Mouse (Mus musculus): ENCODE measurements at regions not wholly inside any gene's neighbourhood (a gene's known extent, or its start where the extent isn't known, plus 50 kb on each side); places are given as distances from the start of the nearest gene placed in this dataset.
"Not testable (repeated sequence)": the region's sequence is repeated elsewhere in the genome, so short reads cannot be mapped to it uniquely, and the experiment has no call there.

- no peak for DNase-seq (ENCODE audit: low spot score in 2 of 2)
Observed at GRCm38 (mm10) chr13:81008864-81009766, 125.9 kb downstream of the Arrdc3 start.

- no peak for DNase-seq (ENCODE audit: low spot score in 2 of 2)
Observed at GRCm38 (mm10) chr13:81013953-81014352, 130.8 kb downstream of the Arrdc3 start.

DNA sequence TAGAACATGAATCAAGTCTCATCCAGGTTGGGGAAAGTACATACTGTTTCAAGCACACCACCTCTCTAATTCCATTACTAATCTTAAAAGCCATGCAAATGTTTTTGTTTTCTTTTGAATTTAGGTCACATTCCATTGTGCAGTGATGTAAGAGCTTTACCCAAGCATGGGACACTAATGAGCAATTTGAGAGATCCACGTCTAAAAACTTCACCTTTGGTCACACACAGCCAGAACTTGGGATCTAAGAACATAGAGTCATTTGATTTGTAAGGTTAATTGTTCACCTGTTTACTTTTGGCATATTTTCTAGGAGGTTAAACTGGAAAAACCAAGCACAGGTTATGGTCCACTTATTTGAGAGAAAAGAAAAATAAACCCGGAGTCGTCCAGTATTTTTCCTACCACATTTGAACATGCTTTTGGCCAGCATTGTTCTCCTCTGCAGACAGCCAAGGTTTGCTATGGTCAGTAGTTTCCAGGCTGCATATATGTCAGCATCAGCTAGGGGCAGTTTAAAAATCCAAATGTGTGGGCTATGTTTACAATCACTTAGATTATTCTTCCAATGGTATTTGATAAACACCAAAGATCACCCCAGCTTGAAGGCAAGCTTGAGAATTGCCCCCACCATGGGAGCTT, 137.0 kb downstream of the Arrdc3 start:
- no peak for DNase-seq (ENCODE audit: low spot score in 2 of 2)

DNA sequence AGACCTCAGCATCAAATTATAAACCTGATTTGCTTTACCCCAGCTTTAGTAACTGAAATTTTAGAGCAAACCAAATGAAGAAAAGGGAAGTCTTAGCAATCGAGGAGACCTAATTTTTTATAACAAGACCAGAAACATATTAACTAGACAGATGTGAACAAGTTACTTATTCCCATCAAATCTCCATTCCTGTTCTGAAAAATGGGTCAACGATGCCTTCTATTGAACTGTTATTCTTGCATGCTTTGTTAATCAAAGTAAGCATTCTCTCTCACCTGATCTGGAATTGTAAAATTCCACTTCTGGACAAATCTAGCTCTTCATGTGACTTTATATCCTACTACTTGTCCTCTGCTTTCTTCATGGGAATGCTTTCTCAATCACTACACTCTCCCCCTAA, 137.6 kb downstream of the Arrdc3 start:
- DNase-seq (ENCODE audit: low spot score in 2 of 2) = no peak

GRCm38 (mm10) chr13:81022410-81022809, 139.2 kb downstream of the Arrdc3 start:
- no peak for DNase-seq (ENCODE audit: low spot score in 2 of 2)

DNA sequence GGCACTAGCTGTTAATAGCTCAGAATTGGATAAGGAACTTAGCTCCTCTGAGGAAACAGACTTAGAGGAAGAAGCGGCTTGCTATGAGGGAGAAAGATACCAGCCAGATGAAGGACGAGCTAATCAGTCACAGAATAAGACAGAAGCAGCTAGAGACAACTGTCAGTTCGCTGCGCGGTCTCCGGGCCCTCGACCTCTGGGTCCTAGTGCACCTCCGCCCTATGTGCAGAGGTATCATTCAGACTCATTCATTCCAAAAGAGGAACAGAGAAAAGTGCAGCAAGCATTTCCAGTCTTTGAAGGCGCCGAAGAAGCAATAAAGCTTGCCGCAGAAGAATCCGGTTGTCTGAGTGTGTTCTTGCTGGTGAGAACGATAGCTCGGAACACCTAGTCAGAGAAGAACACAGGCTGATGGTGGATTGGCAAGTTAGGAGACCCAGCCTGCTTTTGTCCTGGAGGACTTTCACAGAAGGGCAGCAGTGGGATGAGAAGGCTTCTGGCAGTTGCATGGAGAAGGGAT, 142.1 kb downstream of the Arrdc3 start:
- DNase-seq (ENCODE audit: low spot score in 2 of 2) = not testable (repeated sequence)

DNA sequence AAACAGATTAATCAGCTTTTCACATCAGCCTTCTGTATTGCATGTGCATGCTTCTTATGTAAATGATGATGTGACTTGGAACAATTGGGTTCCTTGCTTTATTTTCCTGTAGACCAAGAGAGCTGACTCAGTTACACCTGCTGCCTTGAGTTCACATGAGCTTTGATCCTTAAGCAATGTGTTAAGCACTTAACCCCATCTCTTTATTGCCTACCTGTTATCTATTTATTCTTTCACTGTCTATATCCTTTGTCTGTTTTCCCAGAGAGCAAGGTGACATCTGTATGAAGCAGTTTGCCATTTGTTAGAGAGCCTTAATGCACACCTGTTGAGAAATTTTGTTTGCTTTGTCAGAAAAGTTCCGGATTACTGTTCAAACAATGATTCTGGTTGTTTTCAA, 154.1 kb downstream of the Arrdc3 start:
- no peak for DNase-seq (ENCODE audit: low spot score in 2 of 2)

- DNase-seq (ENCODE audit: low spot score in 2 of 2) = no peak
Observed at GRCm38 (mm10) chr13:81038736-81039135, 155.6 kb downstream of the Arrdc3 start.

- DNase-seq (ENCODE audit: low spot score in 2 of 2) = no peak
Observed at GRCm38 (mm10) chr13:81040494-81040893, 157.3 kb downstream of the Arrdc3 start.

GRCm38 (mm10) chr13:81041646-81042045, 158.5 kb downstream of the Arrdc3 start:
- DNase-seq (ENCODE audit: low spot score in 2 of 2) = no peak
